Mouse (Mus musculus): ENCODE measurements around the gene Rptor. TPM values are rescaled to one million over a fixed set of nuclear protein-coding genes. Genes with fewer than 3 reads are reported as not detected.

The Rptor gene
- 4.4 and 12.3 TPM in 2 replicates for total RNA-seq (2015; ENCODE audit: low replicate concordance)
- total RNA-seq (2017; ENCODE audit: low replicate concordance) = 5.6 and 9.1 TPM in 2 replicates

GRCm38 (mm10) chr11:119602763-119603526 is at the start of gene Rptor:
Gene Rptor (plus strand): TSS chr11:119602905.
- peak; percentile 98 for ATAC-seq (replicated peaks; ENCODE audit: low FRiP score, poor library complexity, severe bottlenecking)

- ATAC-seq (replicated peaks; ENCODE audit: low FRiP score, poor library complexity, severe bottlenecking) = no peak
Observed at GRCm38 (mm10) chr11:119554706-119555105, 48.0 kb upstream of the Rptor start.

DNA sequence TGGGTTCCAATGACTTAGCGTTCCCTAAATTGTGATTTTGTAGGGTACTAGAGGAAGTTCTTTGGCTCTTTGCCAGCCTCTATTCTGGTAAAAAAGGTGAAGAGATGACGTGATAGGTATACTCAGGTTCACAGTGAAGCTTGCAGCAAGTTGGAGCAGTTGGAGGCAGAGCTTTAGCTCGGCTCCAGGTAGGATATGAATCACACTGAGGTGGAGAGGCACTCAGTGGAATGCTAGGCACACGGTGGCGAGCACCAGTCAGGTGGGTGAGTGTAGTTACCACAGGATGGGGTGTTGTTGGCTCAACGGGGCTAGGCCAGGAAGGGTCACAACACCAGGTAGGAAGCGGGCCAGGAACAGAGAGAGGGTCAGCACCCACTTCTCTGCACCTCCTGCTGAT is 47.5 kb upstream of the Rptor start:
- no peak for ATAC-seq (replicated peaks; ENCODE audit: low FRiP score, poor library complexity, severe bottlenecking)

DNA sequence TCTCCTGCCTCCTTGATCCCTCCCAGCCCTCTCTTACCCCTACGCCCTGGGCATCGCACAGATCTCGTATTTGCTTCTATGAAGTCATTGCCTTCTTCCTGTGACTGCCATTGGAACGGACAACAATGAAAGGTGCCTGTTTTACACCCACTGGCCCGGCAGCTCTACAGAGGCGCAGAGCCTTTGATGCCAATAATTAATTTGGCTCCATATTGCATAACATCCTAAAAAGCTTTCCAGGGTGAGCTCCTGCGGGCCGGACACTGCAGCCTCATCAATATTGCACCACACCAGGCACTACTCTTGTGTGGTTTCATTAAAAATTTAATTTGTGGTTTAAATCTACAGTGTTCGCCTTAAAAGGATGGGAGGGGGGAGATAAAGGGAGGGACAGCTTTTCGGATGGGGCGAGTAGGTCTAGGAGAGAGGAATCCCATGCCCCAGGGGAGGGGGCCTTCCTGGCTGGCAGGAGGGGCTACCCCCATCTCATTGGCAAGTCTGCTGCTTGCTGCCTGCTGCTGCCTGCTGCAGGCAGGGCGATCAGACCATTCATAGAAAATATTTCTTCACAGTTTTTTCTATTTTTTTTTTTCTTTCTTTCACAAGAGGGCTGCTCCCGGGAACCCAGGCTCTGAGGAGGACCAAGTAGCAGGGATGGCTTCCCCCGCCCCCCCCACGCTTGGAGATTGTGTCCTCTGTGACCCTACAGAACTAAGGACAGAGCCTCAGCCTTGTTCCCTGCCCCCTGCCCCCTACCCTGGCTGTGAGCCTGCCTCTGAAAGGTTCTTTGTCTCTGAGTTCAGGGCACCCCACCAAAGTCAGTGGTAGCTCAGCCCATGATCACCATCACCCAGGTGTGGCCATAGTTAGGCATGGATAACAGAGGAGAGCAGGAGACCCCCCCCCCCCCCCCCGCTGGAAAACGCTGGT is 44.5 kb upstream of the Rptor start:
- ATAC-seq (replicated peaks; ENCODE audit: low FRiP score, poor library complexity, severe bottlenecking) = no peak

GRCm38 (mm10) chr11:119558870-119559610 is 43.7 kb upstream of the Rptor start:
- ATAC-seq (replicated peaks; ENCODE audit: low FRiP score, poor library complexity, severe bottlenecking) = no peak

DNA sequence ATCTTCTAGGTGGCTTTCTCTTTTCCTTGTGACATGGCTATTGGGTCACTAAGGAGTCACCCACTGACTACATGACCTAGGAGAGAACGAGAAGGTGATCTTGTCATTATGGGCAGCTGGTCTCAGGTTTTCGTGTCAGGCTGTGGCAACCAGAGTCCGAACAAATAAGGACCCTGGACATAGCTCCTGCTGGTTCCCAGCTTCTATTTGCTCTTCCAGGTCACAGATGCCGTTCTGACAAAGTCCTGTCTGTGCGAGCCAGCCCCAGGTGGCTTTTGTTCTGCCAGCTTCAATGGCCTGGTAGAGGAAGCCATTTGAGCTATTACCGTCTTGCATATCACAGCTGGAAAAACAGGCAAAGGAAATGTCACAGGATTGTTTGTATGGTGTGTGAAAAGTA is 40.4 kb upstream of the Rptor start:
- no peak for ATAC-seq (replicated peaks; ENCODE audit: low FRiP score, poor library complexity, severe bottlenecking)

- ATAC-seq (replicated peaks; ENCODE audit: low FRiP score, poor library complexity, severe bottlenecking) = no peak
Observed at GRCm38 (mm10) chr11:119563166-119563565, 39.5 kb upstream of the Rptor start.

DNA sequence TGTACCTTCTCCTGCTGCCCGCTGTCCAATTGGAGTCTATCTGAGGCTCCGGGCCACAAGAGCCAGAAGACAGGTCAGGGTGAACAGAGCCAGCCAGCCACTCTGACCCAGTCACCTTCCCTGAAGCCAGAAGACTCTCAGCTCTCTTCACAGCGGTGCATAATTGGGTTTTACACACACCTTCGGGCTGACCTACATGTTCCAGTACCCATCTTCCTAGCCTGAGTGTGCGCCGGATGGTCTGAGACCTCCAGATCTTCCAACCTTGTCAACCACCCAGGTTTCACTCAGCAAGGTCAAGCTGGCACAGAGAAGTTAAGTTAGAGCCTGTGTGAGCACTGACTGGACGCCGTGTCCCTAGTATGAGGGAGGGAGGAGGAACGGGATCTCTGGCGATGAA is 38.3 kb upstream of the Rptor start:
- ATAC-seq (replicated peaks; ENCODE audit: low FRiP score, poor library complexity, severe bottlenecking) = no peak

- ATAC-seq (replicated peaks; ENCODE audit: low FRiP score, poor library complexity, severe bottlenecking) = no peak
Observed at GRCm38 (mm10) chr11:119565021-119565420, 37.7 kb upstream of the Rptor start.

DNA sequence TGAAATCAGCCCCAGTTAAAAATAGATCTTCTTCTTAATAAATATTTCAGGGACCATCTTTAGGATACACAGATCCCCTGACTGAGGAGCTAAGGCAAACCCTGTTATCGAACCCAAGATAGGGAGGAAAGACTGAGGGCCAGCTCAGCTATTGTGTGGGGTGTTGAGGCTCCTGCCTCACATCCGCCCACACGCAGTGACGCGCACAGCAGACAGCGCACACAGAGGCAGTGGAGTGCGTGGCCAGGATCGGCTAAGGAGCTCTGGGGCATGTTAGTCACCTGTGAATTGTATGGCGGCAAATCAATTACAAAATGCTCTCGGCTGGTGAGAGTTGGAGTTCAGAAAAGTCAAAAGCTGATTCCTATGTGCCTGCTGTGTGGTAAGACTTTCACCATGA is 37.0 kb upstream of the Rptor start:
- ATAC-seq (replicated peaks; ENCODE audit: low FRiP score, poor library complexity, severe bottlenecking) = no peak

GRCm38 (mm10) chr11:119566188-119566587 is 36.5 kb upstream of the Rptor start:
- ATAC-seq (replicated peaks; ENCODE audit: low FRiP score, poor library complexity, severe bottlenecking) = no peak

GRCm38 (mm10) chr11:119572316-119573010 is 30.2 kb upstream of the Rptor start:
- no peak for ATAC-seq (replicated peaks; ENCODE audit: low FRiP score, poor library complexity, severe bottlenecking)

DNA sequence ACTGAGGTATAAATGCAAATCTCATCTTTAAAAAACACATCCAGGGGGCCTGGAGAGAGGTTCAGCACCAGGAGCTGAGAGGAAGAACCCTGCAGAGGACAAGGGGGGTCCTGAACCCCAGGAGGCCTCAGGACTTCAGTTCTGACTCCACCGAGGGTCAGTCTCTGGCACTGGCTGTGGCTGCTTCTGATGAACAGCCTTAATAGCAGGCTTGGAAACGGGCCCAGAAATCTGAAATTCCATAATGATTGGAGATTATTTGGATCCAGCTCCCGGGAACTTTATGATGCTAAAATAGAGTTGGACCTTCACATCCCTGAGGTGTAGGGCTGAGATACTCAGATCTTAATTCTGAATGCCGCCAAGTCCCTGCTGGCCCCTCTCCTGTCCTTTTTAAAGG is 25.9 kb upstream of the Rptor start:
- no peak for ATAC-seq (replicated peaks; ENCODE audit: low FRiP score, poor library complexity, severe bottlenecking)

- ATAC-seq (replicated peaks; ENCODE audit: low FRiP score, poor library complexity, severe bottlenecking) = no peak
Observed at GRCm38 (mm10) chr11:119577721-119578120, 25.0 kb upstream of the Rptor start.

GRCm38 (mm10) chr11:119586511-119586910 is 16.2 kb upstream of the Rptor start:
- ATAC-seq (replicated peaks; ENCODE audit: low FRiP score, poor library complexity, severe bottlenecking) = no peak

- ATAC-seq (replicated peaks; ENCODE audit: low FRiP score, poor library complexity, severe bottlenecking) = no peak
Observed at GRCm38 (mm10) chr11:119587112-119587511, 15.6 kb upstream of the Rptor start.

DNA sequence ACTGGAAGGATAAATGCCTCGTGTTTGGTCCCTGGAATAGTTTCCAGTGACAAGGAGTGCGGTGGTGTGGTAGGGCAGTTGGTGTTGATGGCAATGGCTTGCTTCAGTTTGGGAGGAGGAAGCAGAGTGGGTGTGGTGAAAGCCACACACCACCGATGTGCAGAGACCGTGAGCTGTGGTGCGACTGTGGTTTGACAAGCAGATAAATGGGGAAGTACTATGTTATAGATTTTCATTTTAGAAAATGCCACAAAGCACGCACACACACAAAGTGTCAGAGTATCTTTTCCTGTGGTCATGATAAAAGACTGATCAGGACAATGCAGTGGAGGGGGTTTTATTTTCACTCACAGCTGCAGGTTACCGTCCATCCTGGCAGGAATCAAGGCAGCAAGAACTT is 13.5 kb upstream of the Rptor start:
- ATAC-seq (replicated peaks; ENCODE audit: low FRiP score, poor library complexity, severe bottlenecking) = no peak

DNA sequence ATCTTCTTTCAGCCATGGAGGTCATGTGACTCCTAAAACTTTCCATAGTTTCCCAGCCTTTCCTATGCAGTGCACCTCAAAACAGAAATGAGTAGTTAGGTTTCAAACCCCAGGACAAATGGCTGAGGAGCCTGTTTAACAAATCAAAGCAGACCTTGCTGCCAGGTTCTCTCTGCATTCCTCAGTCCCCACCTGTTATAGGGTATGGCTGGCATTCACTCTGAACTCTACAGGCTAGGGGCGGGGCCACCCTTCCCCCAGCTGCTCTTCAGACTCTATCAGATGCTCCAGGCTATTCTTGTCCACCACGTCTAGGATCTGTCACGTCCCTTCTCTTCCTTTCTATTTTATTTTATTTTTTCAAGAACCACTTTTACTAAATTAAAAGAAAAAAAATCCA is 8.7 kb upstream of the Rptor start:
- ATAC-seq (replicated peaks; ENCODE audit: low FRiP score, poor library complexity, severe bottlenecking) = no peak

DNA sequence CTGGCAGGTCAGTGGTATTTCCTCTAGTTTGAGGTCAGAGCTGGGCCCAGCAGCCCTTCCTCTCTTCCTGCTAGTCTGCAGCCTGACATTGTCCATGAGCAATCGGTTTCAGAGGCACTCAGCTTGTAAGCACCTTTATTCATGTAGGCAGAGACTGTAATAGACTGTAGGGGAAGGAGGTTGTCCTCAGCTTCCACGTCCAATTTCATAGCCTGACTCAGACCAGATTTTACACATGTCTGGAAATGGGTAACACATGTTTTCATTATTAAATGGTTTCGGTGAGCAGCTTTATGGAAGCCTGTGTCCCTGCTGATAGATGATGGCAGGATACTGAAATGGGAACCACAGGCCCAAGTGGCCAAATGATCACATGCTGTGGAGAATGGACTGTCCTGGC is 3.8 kb upstream of the Rptor start:
- no peak for ATAC-seq (replicated peaks; ENCODE audit: low FRiP score, poor library complexity, severe bottlenecking)

DNA sequence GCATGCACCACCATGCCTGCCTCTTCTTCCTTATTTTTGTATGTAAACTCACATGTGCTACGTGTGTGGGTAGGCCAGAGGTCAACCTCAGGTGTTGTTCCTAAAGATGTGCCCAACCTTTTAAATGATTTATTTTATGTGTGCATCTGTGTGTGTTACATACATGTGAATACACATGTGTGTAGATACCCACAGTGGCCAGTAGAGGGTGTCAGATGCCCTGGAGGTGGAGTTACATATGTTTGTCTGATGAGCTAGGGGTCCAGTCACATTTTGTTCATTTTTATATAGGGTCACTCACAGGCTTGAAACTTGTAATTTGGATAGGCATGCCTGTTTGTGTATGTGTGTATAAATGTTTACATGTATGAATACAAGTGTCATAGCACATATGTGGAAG is 2.4 kb upstream of the Rptor start:
- no peak for ATAC-seq (replicated peaks; ENCODE audit: low FRiP score, poor library complexity, severe bottlenecking)

Measured in erythroblast, adult 5-6 weeks (primary cell).